Mouse (Mus musculus): Measurements from ENCODE around the gene Ablim1. TPM values are rescaled to one million over a fixed set of nuclear protein-coding genes. Genes with fewer than 3 reads are reported as not detected.

Ablim1 gene
- polyA plus RNA-seq, 1 experiment from 2014 or later: 39.3 TPM

GRCm38 (mm10) chr19:57295521-57295920 is 19.2 kb downstream of the Ablim1 start:
- Histone ChIP-seq H3K27ac (ENCODE audit: low read length) (no peak overlapping the region), H3K4me2 (replicated peaks; ENCODE audit: low read depth, low read length) (no peak overlapping the region), H3K27me3 (ENCODE audit: insufficient read depth, low read length) (no peaks in the 10 kb centered on the region), H3K4me1 (ENCODE audit: insufficient read depth, low read length) (no peaks in the 10 kb centered on the region), H3K9me3 (ENCODE audit: low read length) (no peaks in the 10 kb centered on the region), H3K4me3 (ENCODE audit: low read length) (no peak overlapping the region), H3K9ac (replicated peaks; ENCODE audit: low read length) (no peak overlapping the region), H3K36me3 (ENCODE audit: insufficient read depth, low read length) (no peaks in the 10 kb centered on the region)
- 67% methylated on average over 9 of the region's 9 CpGs for WGBS
- ATAC-seq (ENCODE audit: low FRiP score, low TSS enrichment): no peak

GRCm38 (mm10) chr19:57294356-57294755 is 20.4 kb downstream of the Ablim1 start:
- WGBS: 84% methylated on average over 4 of the region's 4 CpGs

GRCm38 (mm10) chr19:57293737-57294136 is 21.0 kb downstream of the Ablim1 start:
- 39% methylated on average over 7 of the region's 7 CpGs for WGBS
- Histone ChIP-seq H3K9me3 (ENCODE audit: low read length) (no peaks in the 10 kb centered on the region), H3K4me3 (ENCODE audit: low read length) (no peak overlapping the region), H3K4me1 (ENCODE audit: insufficient read depth, low read length) (no peaks in the 10 kb centered on the region), H3K27me3 (ENCODE audit: insufficient read depth, low read length) (no peaks in the 10 kb centered on the region), H3K36me3 (ENCODE audit: insufficient read depth, low read length) (no peaks in the 10 kb centered on the region), H3K27ac (ENCODE audit: low read length) (no peak overlapping the region), H3K9ac (replicated peaks; ENCODE audit: low read length) (no peak overlapping the region), H3K4me2 (replicated peaks; ENCODE audit: low read depth, low read length) (no peak overlapping the region)
- no peak for ATAC-seq (ENCODE audit: low FRiP score, low TSS enrichment)

More at GRCm38 (mm10) chr19:57294356-57294755, 20.4 kb downstream of the Ablim1 start:
- Histone ChIP-seq H3K9me3 (ENCODE audit: low read length) (no peaks in the 10 kb centered on the region), H3K36me3 (ENCODE audit: insufficient read depth, low read length) (no peaks in the 10 kb centered on the region), H3K4me3 (ENCODE audit: low read length) (no peak overlapping the region), H3K9ac (replicated peaks; ENCODE audit: low read length) (no peak overlapping the region), H3K27me3 (ENCODE audit: insufficient read depth, low read length) (no peaks in the 10 kb centered on the region), H3K4me1 (ENCODE audit: insufficient read depth, low read length) (no peaks in the 10 kb centered on the region), H3K27ac (ENCODE audit: low read length) (no peak overlapping the region), H3K4me2 (replicated peaks; ENCODE audit: low read depth, low read length) (no peak overlapping the region)
- ATAC-seq (ENCODE audit: low FRiP score, low TSS enrichment): no peak

GRCm38 (mm10) chr19:57283310-57283709 is 31.4 kb downstream of the Ablim1 start:
- Histone ChIP-seq H3K27ac (ENCODE audit: low read length) (no peak overlapping the region), H3K27me3 (ENCODE audit: insufficient read depth, low read length) (no peaks in the 10 kb centered on the region), H3K9me3 (ENCODE audit: low read length) (peaks cover 7% of the 10 kb centered on the region; the same call in 1 of the 2 replicates), H3K9ac (replicated peaks; ENCODE audit: low read length) (no peak overlapping the region), H3K36me3 (ENCODE audit: insufficient read depth, low read length) (no peaks in the 10 kb centered on the region), H3K4me2 (replicated peaks; ENCODE audit: low read depth, low read length) (no peak overlapping the region), H3K4me3 (ENCODE audit: low read length) (no peak overlapping the region), H3K4me1 (ENCODE audit: insufficient read depth, low read length) (0 out of 2 replicates have a peak, but pooled peaks cover under 1% of the 10 kb centered on the region)
- WGBS: 59% methylated on average over 3 of the region's 3 CpGs
- ATAC-seq (ENCODE audit: low FRiP score, low TSS enrichment): no peak

GRCm38 (mm10) chr19:57282642-57283041 is 32.1 kb downstream of the Ablim1 start:
- ATAC-seq (ENCODE audit: low FRiP score, low TSS enrichment): no peak

GRCm38 (mm10) chr19:57279666-57280065 is 35.1 kb downstream of the Ablim1 start:
- Histone ChIP-seq H3K9me3 (ENCODE audit: low read length) (no peaks in the 10 kb centered on the region), H3K27me3 (ENCODE audit: insufficient read depth, low read length) (no peaks in the 10 kb centered on the region), H3K4me3 (ENCODE audit: low read length) (no peak overlapping the region), H3K4me1 (ENCODE audit: insufficient read depth, low read length) (peaks cover 17% of the 10 kb centered on the region), H3K9ac (replicated peaks; ENCODE audit: low read length) (no peak overlapping the region), H3K4me2 (replicated peaks; ENCODE audit: low read depth, low read length) (no peak overlapping the region), H3K27ac (ENCODE audit: low read length) (no peak overlapping the region), H3K36me3 (ENCODE audit: insufficient read depth, low read length) (no peaks in the 10 kb centered on the region)
- 71% methylated on average over 4 of the region's 4 CpGs for WGBS
- ATAC-seq (ENCODE audit: low FRiP score, low TSS enrichment): no peak

More at GRCm38 (mm10) chr19:57282642-57283041, 32.1 kb downstream of the Ablim1 start:
- no peak overlapping the region for H3K4me3 ChIP-seq (ENCODE audit: low read length)
- 0 out of 2 replicates have a peak, but pooled peaks cover 5% of the 10 kb centered on the region for H3K4me1 ChIP-seq (ENCODE audit: insufficient read depth, low read length)
- no peaks in the 10 kb centered on the region for H3K36me3 ChIP-seq (ENCODE audit: insufficient read depth, low read length)
- H3K27ac ChIP-seq (ENCODE audit: low read length): no peak overlapping the region
- H3K9ac ChIP-seq (replicated peaks; ENCODE audit: low read length): no peak overlapping the region
- WGBS: 75% methylated on average over 5 of the region's 5 CpGs
- no peaks in the 10 kb centered on the region for H3K27me3 ChIP-seq (ENCODE audit: insufficient read depth, low read length)
- peaks cover 7% of the 10 kb centered on the region; the same call in 1 of the 2 replicates for H3K9me3 ChIP-seq (ENCODE audit: low read length)
- H3K4me2 ChIP-seq (replicated peaks; ENCODE audit: low read depth, low read length): no peak overlapping the region

GRCm38 (mm10) chr19:57278263-57278662 is 36.5 kb downstream of the Ablim1 start:
- Histone ChIP-seq H3K4me3 (ENCODE audit: low read length) (no peak overlapping the region), H3K9ac (replicated peaks; ENCODE audit: low read length) (no peak overlapping the region), H3K9me3 (ENCODE audit: low read length) (no peaks in the 10 kb centered on the region), H3K4me1 (ENCODE audit: insufficient read depth, low read length) (peaks cover 26% of the 10 kb centered on the region), H3K27me3 (ENCODE audit: insufficient read depth, low read length) (no peaks in the 10 kb centered on the region), H3K27ac (ENCODE audit: low read length) (no peak overlapping the region), H3K36me3 (ENCODE audit: insufficient read depth, low read length) (no peaks in the 10 kb centered on the region), H3K4me2 (replicated peaks; ENCODE audit: low read depth, low read length) (no peak overlapping the region)
- ATAC-seq (ENCODE audit: low FRiP score, low TSS enrichment): no peak
- 70% methylated on average over 8 of the region's 8 CpGs for WGBS

GRCm38 (mm10) chr19:57277010-57277409 is 37.7 kb downstream of the Ablim1 start:
- Histone ChIP-seq H3K4me3 (ENCODE audit: low read length) (no peak overlapping the region), H3K36me3 (ENCODE audit: insufficient read depth, low read length) (no peaks in the 10 kb centered on the region), H3K4me2 (replicated peaks; ENCODE audit: low read depth, low read length) (no peak overlapping the region), H3K27me3 (ENCODE audit: insufficient read depth, low read length) (no peaks in the 10 kb centered on the region), H3K27ac (ENCODE audit: low read length) (no peak overlapping the region), H3K9ac (replicated peaks; ENCODE audit: low read length) (no peak overlapping the region), H3K4me1 (ENCODE audit: insufficient read depth, low read length) (peaks cover 30% of the 10 kb centered on the region), H3K9me3 (ENCODE audit: low read length) (no peaks in the 10 kb centered on the region)
- 89% methylated on average over 6 of the region's 6 CpGs for WGBS
- no peak for ATAC-seq (ENCODE audit: low FRiP score, low TSS enrichment)

- Histone ChIP-seq H3K36me3 (ENCODE audit: insufficient read depth, low read length) (no peaks in the 10 kb centered on the region), H3K9me3 (ENCODE audit: low read length) (no peaks in the 10 kb centered on the region), H3K4me3 (ENCODE audit: low read length) (peak overlapping the region; percentile 18; the same call in 1 of the 2 replicates), H3K27me3 (ENCODE audit: insufficient read depth, low read length) (no peaks in the 10 kb centered on the region), H3K27ac (ENCODE audit: low read length) (peak overlapping the region; percentile 64), H3K9ac (replicated peaks; ENCODE audit: low read length) (no peak overlapping the region), H3K4me1 (ENCODE audit: insufficient read depth, low read length) (peaks cover 33% of the 10 kb centered on the region), H3K4me2 (replicated peaks; ENCODE audit: low read depth, low read length) (peak overlapping the region; percentile 47)
- no peak; the same call in 1 of the 2 replicates for ATAC-seq (ENCODE audit: low FRiP score, low TSS enrichment)
- 31% methylated on average over 15 of the region's 15 CpGs for WGBS
Observed at GRCm38 (mm10) chr19:57275166-57275953, 39.4 kb downstream of the Ablim1 start.

- H3K27ac ChIP-seq (ENCODE audit: low read length): peak overlapping the region; percentile 64
- no peaks in the 10 kb centered on the region for H3K36me3 ChIP-seq (ENCODE audit: insufficient read depth, low read length)
- no peak overlapping the region for H3K9ac ChIP-seq (replicated peaks; ENCODE audit: low read length)
- 28% methylated on average over 6 of the region's 6 CpGs for WGBS
- ATAC-seq (ENCODE audit: low FRiP score, low TSS enrichment): no peak; the same call in 1 of the 2 replicates
- peaks cover 33% of the 10 kb centered on the region for H3K4me1 ChIP-seq (ENCODE audit: insufficient read depth, low read length)
- peak overlapping the region; percentile 47 for H3K4me2 ChIP-seq (replicated peaks; ENCODE audit: low read depth, low read length)
- H3K27me3 ChIP-seq (ENCODE audit: insufficient read depth, low read length): no peaks in the 10 kb centered on the region
- H3K9me3 ChIP-seq (ENCODE audit: low read length): no peaks in the 10 kb centered on the region
- H3K4me3 ChIP-seq (ENCODE audit: low read length): peak overlapping the region; percentile 18
Observed at GRCm38 (mm10) chr19:57274717-57275116, 40.0 kb downstream of the Ablim1 start.
